Mouse (Mus musculus) olfactory bulb, adult 2 months (tissue): ENCODE results near the gene Esyt2.

Source experiments
- CTCF ChIP-seq: fragments of 200-500 bp; IDR thresholded peaks from 2 replicates; pipeline ENCODE4 v1.5.1; 2012; ENCODE audit warnings: low read depth, mild to moderate bottlenecking, low read length, moderate library complexity; ENCODE audit not compliant: insufficient read depth
- POLR2A ChIP-seq: fragments of 200-500 bp; IDR thresholded peaks from 2 replicates; pipeline ENCODE4 v1.6.1; 2012; ENCODE audit warnings: mild to moderate bottlenecking, low read depth, low read length, moderate library complexity; ENCODE audit not compliant: insufficient read depth

DNA sequence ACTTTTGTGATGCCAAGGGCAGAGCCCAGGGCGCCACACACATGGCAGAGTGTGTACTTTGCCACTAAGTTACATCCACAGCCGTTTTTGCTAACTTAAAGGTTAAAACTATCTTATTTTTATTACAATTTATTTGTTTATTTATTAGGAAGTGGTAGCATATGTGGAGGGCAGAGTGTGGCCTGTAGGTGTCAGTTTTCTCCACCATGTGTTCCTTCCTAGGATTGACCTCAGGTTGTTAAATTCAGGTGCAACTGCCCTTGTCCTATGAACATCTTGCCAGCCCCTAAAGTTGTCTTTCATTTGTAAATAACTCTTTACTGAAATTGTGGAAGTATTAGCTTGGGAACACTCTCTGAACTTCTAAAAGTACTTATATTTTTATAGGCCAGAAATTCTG lies 144.4 kb downstream of the Esyt2 start:
- TF ChIP-seq CTCF = no peak
- TF ChIP-seq POLR2A = no peak
